Mouse (Mus musculus) right cerebral cortex, postnatal 36 days (tissue): ENCODE measurements around the gene Cul3.
A peak's percentile ranks its signal among the peaks of the same experiment; 100 is the strongest.
"Not testable (repeated sequence)": the region's sequence is repeated elsewhere in the genome, so short reads cannot be mapped to it uniquely, and the experiment has no call there.

Source experiments
- DNase-seq, 2 experiments: peaks; one replicate each; pipeline ENCODE4 v3.0.0; 2022; ENCODE audit warnings: low spot score in 2 of 2, mixed read lengths in 1 of 2

Gene Cul3

DNA sequence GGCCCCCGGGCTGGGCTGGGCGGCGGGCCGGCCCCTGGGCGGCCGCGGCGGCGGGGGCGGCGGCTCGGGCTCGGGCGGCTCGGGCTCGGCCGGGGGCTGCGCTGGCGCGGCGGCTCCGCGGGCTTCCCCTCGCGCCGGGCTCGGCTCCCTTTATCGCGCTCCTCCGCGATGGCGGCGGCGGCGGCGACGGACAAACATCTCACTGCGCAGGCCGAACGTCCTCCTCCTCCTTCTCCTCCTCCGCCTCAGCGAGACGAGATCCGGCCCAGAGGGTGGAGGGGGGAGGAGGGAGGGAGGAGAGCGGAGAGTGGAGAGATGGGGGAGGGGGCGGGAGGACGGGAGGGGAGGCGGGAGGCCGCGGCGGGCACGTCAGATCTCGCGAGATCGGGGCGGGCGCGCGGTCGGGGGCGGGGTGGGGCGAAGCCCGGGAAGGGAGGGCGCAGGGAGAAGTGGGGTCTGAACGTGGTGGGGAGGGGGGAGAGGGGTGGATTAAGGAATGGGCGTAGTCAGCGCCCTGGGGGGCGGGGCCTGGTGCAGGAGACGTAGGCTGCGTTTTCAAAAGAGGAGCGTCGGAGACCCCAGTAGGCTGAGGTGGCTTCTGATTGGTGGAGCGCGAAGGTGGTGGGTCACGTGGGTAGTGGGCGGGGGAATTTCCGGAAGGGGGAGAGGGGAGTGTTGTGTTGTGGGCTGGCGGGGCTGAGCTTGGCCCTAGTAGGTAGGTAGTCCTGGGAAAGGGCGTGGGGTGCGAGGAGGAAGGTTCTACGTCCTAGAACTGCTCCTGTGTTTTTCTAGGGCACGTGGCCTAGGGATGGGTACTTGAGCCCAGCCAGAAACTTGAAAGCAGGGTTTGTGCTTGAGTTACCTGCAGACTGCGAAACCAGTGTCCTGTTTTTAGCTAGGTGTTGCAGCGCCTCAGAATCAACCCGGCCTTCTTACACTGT is at the start of gene Cul3:
TSS of gene Cul3 (minus strand) at position 45 of the 941 bp plus-strand sequence.
- DNase-seq: peak; percentile 89 to 91

DNA sequence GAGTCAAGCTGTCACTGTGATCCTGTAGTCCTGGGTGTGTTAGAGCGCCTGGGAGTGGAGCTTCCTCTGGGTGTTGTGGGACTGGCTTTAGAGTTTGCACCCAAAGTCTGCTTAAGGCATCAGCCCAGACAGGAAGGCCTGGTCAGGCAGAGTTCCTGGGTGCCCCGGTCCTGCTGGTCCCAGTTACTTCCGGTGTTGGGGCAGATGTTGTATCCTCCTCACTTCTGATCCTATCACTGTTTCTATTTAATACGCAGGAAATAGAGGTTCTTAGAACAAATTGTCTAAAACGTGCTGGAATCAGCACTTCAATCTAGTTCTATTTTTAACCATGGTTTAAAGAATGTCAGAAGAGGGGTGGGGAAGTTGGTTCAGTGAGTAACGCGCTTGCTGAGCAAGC is 49.2 kb upstream of the Cul3 start:
- no peak for DNase-seq

DNA sequence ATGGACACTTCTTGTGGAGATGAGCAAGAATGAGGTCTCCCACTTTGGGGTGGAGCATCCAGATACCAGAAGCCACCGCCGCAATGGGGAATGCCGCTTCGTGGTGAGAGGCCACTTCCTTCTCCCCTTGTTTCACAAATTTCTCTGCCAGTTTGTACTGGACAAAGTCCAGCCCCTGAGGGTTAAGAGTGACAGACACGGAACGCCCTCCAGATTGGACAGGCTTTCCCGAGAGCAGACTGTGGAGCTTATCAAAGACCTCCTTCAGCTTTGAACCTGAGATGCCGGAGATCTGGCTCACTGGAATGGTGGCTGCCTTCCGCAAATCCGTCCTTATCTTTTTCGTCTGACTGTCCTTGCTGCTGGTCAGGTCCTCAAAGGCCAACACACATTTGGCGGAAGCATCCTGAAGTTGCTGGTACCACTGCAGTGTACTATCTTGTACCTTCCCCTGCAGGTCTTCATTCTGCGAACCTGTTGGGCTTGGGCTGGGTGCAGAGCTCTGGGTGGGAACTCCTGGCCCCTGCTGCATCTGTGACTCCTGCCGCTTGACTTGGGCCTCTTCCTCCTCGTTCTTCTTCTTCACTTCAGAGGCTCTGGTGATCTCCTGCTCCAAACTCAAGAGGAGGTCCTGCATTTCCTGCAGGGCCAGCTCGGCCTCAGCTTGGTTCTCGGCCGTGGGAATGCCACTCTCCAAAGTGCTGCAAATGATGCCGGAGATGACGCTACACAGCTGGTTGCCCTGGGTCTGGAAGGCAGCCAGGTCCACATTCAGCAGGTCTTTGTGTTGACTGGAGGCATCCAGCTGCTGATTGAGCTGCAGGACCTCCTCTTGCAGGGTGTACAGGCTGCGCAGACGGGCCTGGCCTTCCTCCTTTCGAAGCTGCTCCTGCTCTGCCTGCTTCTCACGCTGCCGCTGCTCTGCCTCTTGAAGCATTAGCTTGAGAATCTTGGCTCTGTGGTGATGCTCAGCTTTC is 43.6 kb upstream of the Cul3 start:
- DNase-seq: no peak

DNA sequence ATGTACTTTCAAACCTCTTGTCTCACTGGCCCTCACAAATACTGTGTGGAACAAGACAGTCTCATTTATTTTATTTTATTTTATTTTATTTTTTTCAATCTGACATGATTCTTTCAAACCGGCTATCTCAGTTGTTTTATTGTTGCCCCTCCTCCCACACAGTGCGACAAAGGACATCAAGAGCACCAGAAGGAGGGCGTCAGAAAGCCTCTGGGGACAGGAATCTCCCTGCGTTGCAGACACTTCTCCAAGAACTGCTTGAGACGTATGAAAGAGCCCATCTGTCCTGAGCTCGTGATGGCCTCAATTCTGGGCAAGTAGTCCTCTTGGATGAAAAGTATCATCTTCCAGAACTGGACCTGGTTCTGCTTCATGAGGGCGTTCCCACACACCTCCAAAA is 42.6 kb upstream of the Cul3 start:
- no peak for DNase-seq

DNA sequence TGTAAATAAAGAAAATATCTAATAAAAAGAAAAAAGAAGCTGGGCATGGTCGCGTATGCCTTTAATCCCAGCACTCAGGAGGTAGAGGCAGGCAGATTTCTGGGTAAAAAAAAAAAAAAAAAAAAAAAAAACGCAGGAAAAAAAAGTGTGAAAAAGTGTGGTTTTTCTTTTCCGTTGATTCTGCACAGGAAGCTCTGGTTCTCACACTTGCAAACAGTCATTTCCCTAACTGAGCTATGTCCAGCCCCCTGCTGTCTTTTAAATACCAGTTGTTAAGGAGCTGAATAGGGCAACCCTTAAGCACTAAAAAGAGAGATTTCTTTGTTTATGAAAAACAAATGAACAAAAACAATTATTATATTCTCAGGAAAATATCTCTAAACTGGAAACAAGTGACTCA is 41.0 kb upstream of the Cul3 start:
- no peak for DNase-seq

DNA sequence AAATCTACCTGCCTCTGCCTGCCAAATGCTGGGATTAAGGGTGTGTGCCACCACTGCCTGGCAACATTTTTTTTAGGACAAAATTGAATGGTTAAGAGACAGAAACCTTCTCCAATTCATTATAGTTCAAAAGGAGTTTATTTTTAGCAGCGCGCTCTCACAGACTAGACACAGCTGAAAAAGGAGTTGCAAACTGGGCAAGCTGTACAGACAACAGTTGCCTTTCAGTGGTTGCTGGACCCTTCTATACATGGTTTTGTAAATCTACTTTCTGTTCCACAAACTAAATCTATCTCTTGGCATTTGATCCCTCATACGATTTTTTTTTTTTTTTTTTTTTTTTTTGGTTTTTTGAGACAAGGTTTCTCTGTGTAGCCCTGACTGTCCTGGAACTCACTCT is 31.7 kb upstream of the Cul3 start:
- no peak for DNase-seq

DNA sequence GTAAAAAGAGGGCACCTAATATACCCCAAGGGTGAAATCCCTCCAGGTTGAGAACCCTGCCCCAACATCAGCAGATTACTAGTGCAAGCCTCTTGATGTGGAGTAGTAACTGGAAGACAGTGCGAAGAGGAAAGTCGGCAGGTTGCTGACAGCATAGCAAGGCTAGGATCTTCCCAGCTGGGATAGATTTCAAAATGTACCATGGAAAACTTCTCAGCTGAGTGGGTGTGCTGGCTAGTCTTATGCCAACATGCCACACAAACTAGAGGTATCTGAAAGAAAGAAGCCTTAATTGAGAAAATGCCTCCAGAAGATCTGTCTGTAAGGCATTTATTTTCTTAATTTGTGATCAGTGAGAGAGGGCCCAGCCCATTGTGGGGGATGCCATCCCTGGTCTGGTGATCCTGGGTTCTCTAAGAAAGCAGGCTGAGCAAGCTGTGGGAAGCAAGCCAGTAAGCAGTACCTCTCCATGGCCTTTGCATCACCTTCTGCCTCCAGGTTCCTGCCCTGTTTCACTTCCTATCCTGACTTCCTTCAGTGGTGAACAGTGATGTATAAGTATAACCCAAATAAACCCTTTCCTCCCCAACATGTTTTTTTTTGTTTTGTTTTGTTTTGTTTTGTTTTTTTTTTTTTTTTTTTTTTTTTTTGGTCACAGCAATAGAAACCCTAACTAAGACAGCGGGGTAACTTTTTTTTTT is 31.1 kb upstream of the Cul3 start:
- peak in 1 of 2 experiments; percentile 25 for DNase-seq

DNA sequence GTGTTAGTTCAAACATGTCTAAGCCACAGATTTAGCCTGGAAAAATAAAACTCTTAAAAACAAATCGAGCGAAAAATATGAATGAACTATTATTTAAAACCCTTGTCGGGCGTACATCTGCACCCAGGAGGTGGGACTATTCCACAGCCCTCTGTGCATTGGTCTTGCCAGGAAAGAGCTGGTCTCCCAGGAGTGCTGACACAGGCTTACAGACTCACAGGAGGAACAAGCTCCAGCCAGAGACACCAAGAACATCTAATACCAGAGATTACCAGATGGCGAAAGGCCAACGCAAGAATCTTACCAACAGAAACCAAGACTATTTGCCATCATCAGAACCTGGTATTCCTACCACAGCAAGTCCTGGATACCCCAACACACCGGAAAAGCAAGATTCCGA is 23.2 kb upstream of the Cul3 start:
- no peak for DNase-seq

DNA sequence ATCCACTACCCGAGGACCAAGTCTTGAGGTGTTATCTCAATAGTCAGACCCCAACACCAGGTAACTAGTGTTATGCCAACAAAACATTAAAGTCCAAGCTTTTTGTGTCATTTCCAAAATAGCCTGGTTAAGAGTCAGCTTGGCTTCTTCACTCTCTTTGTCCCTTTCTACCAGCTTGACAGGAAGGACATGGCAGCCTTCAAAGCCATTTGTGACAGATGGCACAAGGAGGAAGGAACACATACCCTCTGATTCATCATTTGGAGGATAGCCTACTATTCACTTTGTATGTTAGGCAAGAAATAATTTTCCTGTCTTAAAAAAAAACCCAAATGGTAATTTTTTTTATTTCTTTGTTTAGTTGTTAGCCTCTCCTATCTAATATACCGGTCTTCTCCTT is 22.7 kb upstream of the Cul3 start:
- DNase-seq: no peak

DNA sequence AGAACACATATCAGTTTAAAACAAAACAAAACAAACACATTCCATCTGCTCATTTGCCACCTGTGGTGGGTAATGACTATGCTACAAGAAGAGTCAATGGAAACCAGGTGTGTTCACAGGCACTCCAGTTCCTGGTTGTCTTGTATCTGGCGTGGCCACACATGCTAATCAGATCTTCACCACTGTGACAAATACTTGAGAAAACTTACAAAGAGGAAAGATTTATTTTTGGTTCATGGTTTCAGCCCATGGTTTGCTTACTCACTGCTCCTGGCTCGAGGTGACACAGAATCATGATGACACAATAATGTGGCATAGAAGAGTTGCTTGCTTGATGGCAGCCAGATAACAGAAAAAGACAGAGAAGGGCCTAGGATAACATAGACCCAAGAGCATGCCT is 22.1 kb upstream of the Cul3 start:
- DNase-seq: no peak

DNA sequence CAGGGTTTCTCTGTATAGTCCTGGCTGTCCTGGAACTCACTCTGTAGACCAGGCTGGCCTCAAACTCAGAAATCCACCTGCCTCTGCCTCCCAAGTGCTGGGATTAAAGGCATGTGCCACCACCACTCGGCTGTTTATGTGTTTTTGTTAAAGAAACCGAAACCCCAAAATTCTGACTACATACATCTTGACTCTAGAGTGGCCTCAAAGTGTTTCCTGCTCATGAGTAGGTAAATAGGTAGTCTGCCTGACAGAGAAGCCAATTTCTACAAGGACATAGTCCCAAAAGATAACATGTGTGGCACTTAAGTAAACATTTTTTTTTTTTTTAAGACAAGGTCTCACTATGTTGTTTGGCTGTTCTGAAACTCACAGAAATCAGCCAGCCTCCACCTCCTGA is 21.5 kb upstream of the Cul3 start:
- not testable (repeated sequence) for DNase-seq

DNA sequence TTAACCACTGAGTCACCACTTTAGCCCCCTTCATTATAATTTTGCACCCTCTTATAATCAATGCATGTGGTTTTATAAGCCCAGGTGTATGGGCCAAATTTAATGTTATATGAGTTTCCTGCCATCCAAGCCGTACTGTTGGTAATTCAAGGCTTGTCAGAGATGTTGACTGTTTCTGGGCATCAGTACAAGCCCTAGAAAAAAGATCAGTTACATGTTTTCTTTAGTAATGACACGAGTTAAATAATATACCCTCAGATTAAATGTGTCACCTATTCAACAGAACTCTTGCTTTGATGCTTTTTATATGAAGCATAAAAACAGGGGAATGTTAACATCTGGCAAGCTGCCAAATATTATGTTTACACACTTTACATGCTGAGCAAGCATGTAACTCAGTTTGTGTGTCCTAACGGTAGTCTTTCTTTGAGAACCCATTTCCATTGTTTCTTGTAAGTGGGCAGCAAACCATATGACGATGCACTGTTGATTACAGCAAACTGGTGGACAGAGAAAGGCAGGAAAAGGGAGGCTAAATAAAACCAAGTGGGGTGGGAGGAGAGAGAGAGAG is 19.8 kb upstream of the Cul3 start:
- DNase-seq: no peak

DNA sequence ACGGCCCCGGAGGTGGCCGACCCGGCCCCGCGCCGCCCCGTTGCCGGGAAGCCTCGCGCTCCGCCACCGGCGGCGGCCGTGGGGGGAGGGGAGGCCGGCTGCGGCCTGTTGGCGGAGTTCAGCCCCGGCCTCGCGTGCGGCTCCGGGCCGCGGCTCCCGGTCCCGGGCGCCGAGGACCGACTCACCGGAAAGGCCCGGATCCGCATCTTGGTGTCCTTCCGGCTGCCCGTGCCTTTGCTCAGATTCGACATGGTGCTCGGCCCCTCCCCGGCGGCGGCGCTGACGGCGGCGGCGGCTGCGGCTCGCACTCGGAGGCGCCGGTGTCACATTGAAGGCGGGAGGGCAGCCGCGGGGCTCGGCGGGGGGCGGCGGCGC is 232 bp downstream of the Cul3 start:
- DNase-seq: peak; percentile 47 to 57

DNA sequence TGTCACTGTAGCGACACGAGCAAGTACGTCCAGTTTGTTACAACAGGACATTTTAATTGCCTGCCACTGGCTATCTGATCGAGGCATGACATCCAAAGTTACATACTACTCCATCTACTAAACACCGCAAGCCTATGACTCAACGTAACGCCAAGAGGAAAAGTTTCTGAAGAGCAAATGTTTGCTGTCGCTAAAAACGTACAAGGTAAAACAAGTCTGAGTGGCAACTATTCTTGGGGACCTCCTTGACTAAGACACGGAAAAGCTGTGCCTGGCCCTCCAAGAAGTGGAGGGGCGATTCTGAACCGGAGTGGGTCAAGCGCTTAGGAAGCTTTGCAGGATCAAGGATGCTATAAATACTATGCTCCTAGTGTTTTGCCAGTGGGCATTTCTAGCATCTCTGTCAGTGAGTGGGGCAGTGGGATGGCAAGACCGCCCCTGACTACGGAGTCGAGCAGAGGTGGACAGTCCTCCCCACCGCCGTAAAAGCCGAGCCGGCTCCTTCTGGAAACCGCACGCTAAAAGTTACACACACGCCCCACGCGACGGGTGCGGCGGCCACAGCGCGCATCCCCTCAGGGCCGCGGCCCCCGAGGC is 757 bp downstream of the Cul3 start:
- DNase-seq: peak in 1 of 2 experiments; percentile 4

DNA sequence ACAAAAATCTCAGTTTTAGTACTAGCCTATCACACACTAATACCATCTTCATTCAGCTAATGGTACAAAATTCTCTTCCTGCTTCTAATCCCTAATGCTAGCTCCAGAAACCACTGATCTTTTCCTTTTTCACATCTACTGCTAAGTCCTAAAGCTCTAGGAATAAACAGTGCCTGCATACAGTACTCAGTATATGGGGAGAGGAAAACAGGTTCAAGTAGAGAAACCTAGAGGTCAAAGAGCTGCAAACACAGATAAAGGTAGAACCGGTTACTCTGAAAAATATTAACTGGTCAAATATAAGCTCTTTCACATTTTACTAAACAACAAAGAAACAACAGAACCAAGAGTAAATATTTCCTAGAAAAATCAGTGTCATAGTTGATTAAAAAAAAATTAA is 1.9 kb downstream of the Cul3 start:
- DNase-seq: no peak

DNA sequence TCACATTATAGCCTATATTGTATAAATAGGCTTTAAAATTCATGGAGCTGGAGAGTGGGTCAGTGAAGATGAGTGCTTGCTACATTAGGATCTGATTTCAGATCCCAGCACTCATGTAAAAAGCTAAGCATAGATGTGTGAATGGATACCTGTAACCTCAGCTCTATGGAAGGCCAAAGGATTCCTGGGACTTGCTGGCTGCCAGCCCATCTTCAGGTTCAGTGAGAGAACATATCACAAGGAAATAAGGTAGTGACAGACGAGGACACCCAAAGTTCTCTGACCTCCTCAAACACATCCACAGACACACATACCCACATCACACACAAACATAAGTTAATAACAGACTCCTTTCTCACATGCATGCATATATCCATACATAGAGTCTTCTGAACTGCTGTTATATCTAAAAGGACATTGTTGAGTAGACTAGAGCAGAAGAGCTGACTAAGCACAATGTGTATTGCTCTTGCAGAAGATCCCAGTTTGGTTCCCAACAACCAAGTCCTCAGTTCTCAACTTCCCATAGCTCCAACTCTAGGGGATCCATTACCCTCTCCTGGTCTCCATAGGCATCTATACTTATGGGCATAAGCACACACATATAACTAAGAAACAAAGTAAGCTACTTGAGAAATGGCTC is 4.4 kb downstream of the Cul3 start:
- DNase-seq: no peak

DNA sequence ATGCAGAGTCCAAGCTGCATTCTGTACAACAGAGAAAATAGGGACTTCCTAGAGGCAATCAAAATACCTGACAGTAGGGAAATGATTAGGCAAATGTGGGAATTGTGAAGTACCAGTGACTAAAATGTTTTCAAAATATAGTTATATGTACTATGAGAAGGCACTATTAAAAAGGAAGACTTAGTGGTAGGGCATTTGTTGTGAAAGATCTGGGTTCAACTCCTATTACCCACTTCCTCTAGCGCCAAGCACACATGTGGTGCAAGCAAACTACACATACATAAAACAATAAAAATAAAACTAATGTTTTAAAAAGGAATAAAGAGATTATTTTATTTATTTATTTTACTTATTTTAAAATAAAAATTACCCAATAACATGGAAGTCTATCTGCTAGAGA is 5.2 kb downstream of the Cul3 start:
- no peak for DNase-seq

DNA sequence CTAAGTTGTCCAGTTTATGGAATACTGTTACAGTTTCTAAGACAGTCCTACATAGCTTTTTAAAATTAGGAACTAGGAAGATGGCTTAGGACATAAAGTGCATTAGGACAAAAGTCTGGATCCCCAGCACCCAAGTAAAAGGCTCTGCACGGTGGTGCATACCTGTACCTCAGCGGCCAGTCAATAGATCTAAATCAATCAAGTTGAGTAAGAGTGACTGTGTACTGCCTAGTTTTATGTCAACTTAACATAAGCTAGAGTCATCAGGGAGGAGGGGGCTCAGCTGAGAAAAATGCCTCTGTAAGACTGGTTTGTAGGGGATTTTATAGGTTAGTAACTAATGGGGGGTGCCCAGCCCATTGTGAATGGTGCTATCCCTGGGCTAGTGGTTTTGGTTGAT is 9.3 kb downstream of the Cul3 start:
- DNase-seq: no peak

DNA sequence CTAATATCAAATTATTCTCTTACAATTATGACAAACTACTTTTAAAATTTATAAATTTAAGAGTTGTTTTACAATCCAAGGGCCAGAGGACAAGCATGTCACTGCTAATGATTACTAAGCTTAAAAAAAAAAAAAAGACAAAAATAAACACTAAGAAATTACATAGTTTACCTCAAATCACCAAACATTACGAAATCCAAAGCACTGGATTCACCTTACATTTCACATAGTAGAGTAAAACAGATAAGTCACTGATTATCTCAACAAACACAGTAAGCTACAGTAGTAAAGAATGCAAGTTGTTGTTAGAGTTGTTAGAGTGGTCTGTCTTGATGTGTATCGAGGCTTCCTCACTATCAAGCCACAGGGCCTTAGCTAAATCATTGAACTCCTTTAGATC is 14.5 kb downstream of the Cul3 start:
- no peak for DNase-seq

DNA sequence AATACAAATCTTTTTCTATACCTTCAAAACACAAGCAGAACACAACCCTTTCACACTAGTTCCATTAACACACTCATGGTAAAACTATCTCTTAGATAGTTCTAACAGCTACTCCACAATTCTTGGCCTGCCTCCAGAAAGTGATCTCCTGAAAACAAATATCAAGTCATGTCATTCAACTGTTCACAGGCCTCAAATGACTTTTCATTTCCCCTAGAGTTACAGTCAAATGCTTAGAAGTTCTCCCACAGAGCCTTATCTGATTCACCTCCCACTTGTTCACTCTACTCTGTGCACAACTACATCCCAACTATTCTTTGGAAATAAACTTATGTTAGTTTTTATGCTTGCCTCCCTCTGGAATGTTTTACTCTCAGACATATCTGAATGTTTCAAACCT is 15.9 kb downstream of the Cul3 start:
- DNase-seq: no peak
